Mouse (Mus musculus): Measurements from ENCODE around the gene Kif11.

The Kif11 gene

GRCm38 (mm10) chr19:37375755-37376615 lies at the start of gene Kif11:
TSS of gene Kif11 (plus strand) at chr19:37376403.
- peak; percentile 96 for DNase-seq (ENCODE audit: inconsistent ontology term)

- DNase-seq (ENCODE audit: inconsistent ontology term) = no peak
Measured at GRCm38 (mm10) chr19:37327216-37327615, 49.0 kb upstream of the Kif11 start.

- no peak for DNase-seq (ENCODE audit: inconsistent ontology term)
Measured at GRCm38 (mm10) chr19:37332726-37333125, 43.5 kb upstream of the Kif11 start.

- no peak for DNase-seq (ENCODE audit: inconsistent ontology term)
Measured at GRCm38 (mm10) chr19:37333357-37333756, 42.8 kb upstream of the Kif11 start.

GRCm38 (mm10) chr19:37335392-37335791 lies 40.8 kb upstream of the Kif11 start:
- DNase-seq (ENCODE audit: inconsistent ontology term) = no peak

- DNase-seq (ENCODE audit: inconsistent ontology term) = no peak
Measured at GRCm38 (mm10) chr19:37337752-37338151, 38.5 kb upstream of the Kif11 start, which contains the start of gene Ide. TSS of gene Ide (minus strand) at chr19:37337852.

- no peak for DNase-seq (ENCODE audit: inconsistent ontology term)
Measured at GRCm38 (mm10) chr19:37340495-37340894, 35.7 kb upstream of the Kif11 start.

- no peak for DNase-seq (ENCODE audit: inconsistent ontology term)
Measured at GRCm38 (mm10) chr19:37340931-37341330, 35.3 kb upstream of the Kif11 start.

GRCm38 (mm10) chr19:37343899-37344298 lies 32.3 kb upstream of the Kif11 start:
- DNase-seq (ENCODE audit: inconsistent ontology term) = no peak

- peak; percentile 59 for DNase-seq (ENCODE audit: inconsistent ontology term)
Measured at GRCm38 (mm10) chr19:37346258-37346657, 29.9 kb upstream of the Kif11 start.

GRCm38 (mm10) chr19:37348331-37348730 lies 27.9 kb upstream of the Kif11 start:
- DNase-seq (ENCODE audit: inconsistent ontology term) = peak; percentile 22

- DNase-seq (ENCODE audit: inconsistent ontology term) = no peak
Measured at GRCm38 (mm10) chr19:37348952-37349351, 27.3 kb upstream of the Kif11 start.

- no peak for DNase-seq (ENCODE audit: inconsistent ontology term)
Measured at GRCm38 (mm10) chr19:37352756-37353155, 23.4 kb upstream of the Kif11 start.

- DNase-seq (ENCODE audit: inconsistent ontology term) = no peak
Measured at GRCm38 (mm10) chr19:37353331-37353730, 22.9 kb upstream of the Kif11 start.

- DNase-seq (ENCODE audit: inconsistent ontology term) = no peak
Measured at GRCm38 (mm10) chr19:37360044-37360443, 16.2 kb upstream of the Kif11 start.

- DNase-seq (ENCODE audit: inconsistent ontology term) = no peak
Measured at GRCm38 (mm10) chr19:37362545-37362944, 13.7 kb upstream of the Kif11 start.

- DNase-seq (ENCODE audit: inconsistent ontology term) = peak; percentile 88
Measured at GRCm38 (mm10) chr19:37363128-37363939, 12.9 kb upstream of the Kif11 start.

- no peak for DNase-seq (ENCODE audit: inconsistent ontology term)
Measured at GRCm38 (mm10) chr19:37368990-37369389, 7.2 kb upstream of the Kif11 start.

- no peak for DNase-seq (ENCODE audit: inconsistent ontology term)
Measured at GRCm38 (mm10) chr19:37369921-37370320, 6.3 kb upstream of the Kif11 start.

- DNase-seq (ENCODE audit: inconsistent ontology term) = no peak
Measured at GRCm38 (mm10) chr19:37370356-37370755, 5.8 kb upstream of the Kif11 start.

GRCm38 (mm10) chr19:37374941-37375754 lies 1.1 kb upstream of the Kif11 start:
- peak; percentile 45 for DNase-seq (ENCODE audit: inconsistent ontology term)

- peak; percentile 30 for DNase-seq (ENCODE audit: inconsistent ontology term)
Measured at GRCm38 (mm10) chr19:37376841-37377240, 638 bp downstream of the Kif11 start.

Data from Muller cell, postnatal 12 days (primary cell).